Mouse (Mus musculus): Measurements from ENCODE around the gene H2-Q2. TPM values are rescaled to one million over a fixed set of nuclear protein-coding genes. Genes with fewer than 3 reads are reported as not detected.
"Not testable (repeated sequence)": the region's sequence is repeated elsewhere in the genome, so short reads cannot be mapped to it uniquely, and the experiment has no call there.

Gene H2-Q2
- total and polyA plus RNA-seq, 2 experiments from 2014 or later = 0.22 TPM; not detected in 1

- Histone ChIP-seq H3K4me1 (ENCODE audit: control insufficient read depth, insufficient read depth) (no peaks in the 10 kb centered on the region), H3K27me3 (ENCODE audit: control insufficient read depth, insufficient read depth, low read length) (no peaks in the 10 kb centered on the region), H3K9me3 (replicated peaks; ENCODE audit: control insufficient read depth, low read length) (no peaks in the 10 kb centered on the region), H3K4me2 (ENCODE audit: low read depth, low read length) (peak overlapping the region; percentile 87), H3K27ac (ENCODE audit: low read depth) (0 out of 2 replicates have a peak overlapping the region, but pooled peaks have one; percentile 7), H3K4me3 (ENCODE audit: low read depth, low read length) (peak overlapping the region; percentile 62), H3K36me3 (replicated peaks; ENCODE audit: control insufficient read depth, insufficient read depth, low read length) (no peaks in the 10 kb centered on the region), H3K9ac (replicated peaks; ENCODE audit: low read depth, low read length) (peak overlapping the region; percentile 57)
- under 1% methylated on average over 68 of the region's 70 CpGs for WGBS
- no peak for TF ChIP-seq CTCF (IDR thresholded peaks at IDR 0.05; ENCODE audit: low read depth)
- no peak for TF ChIP-seq EP300 (IDR thresholded peaks at IDR 0.05; ENCODE audit: low read depth)
- ATAC-seq (ENCODE audit: insufficient read depth, low read depth) = peak; percentile 54
- no peak for DNase-seq (ENCODE audit: low spot score)
Measured at GRCm38 (mm10) chr17:35379729-35380451, 37.8 kb downstream of the H2-Q2 start.

- H3K36me3 ChIP-seq (replicated peaks; ENCODE audit: control insufficient read depth, insufficient read depth, low read length); DNase-seq (ENCODE audit: low spot score); H3K9me3 ChIP-seq (replicated peaks; ENCODE audit: control insufficient read depth, low read length); H3K4me3 ChIP-seq (ENCODE audit: low read depth, low read length); ATAC-seq (ENCODE audit: insufficient read depth, low read depth); H3K27ac ChIP-seq (ENCODE audit: low read depth); H3K27me3 ChIP-seq (ENCODE audit: control insufficient read depth, insufficient read depth, low read length); H3K4me1 ChIP-seq (ENCODE audit: control insufficient read depth, insufficient read depth); H3K4me2 ChIP-seq (ENCODE audit: low read depth, low read length); H3K9ac ChIP-seq (replicated peaks; ENCODE audit: low read depth, low read length): not testable (repeated sequence)
- peak; percentile 48 for TF ChIP-seq CTCF (IDR thresholded peaks at IDR 0.05; ENCODE audit: low read depth)
- WGBS = 2% methylated on average over 7 of the region's 7 CpGs
Measured at GRCm38 (mm10) chr17:35389796-35390195, 47.8 kb downstream of the H2-Q2 start.

GRCm38 (mm10) chr17:35392671-35393070 is 50.6 kb downstream of the H2-Q2 start:
- H3K36me3 ChIP-seq (replicated peaks; ENCODE audit: control insufficient read depth, insufficient read depth, low read length); H3K4me1 ChIP-seq (ENCODE audit: control insufficient read depth, insufficient read depth); H3K27ac ChIP-seq (ENCODE audit: low read depth); ATAC-seq (ENCODE audit: insufficient read depth, low read depth); H3K27me3 ChIP-seq (ENCODE audit: control insufficient read depth, insufficient read depth, low read length); H3K4me2 ChIP-seq (ENCODE audit: low read depth, low read length); H3K9ac ChIP-seq (replicated peaks; ENCODE audit: low read depth, low read length); H3K9me3 ChIP-seq (replicated peaks; ENCODE audit: control insufficient read depth, low read length); H3K4me3 ChIP-seq (ENCODE audit: low read depth, low read length); DNase-seq (ENCODE audit: low spot score): not testable (repeated sequence)
- WGBS = 54% methylated on average over 2 of the region's 2 CpGs

GRCm38 (mm10) chr17:35393864-35394800 is 52.1 kb downstream of the H2-Q2 start:
- not testable (repeated sequence) for H3K36me3 ChIP-seq (replicated peaks; ENCODE audit: control insufficient read depth, insufficient read depth, low read length); H3K27ac ChIP-seq (ENCODE audit: low read depth); H3K9me3 ChIP-seq (replicated peaks; ENCODE audit: control insufficient read depth, low read length); H3K27me3 ChIP-seq (ENCODE audit: control insufficient read depth, insufficient read depth, low read length); DNase-seq (ENCODE audit: low spot score); H3K4me1 ChIP-seq (ENCODE audit: control insufficient read depth, insufficient read depth); H3K9ac ChIP-seq (replicated peaks; ENCODE audit: low read depth, low read length)
- Histone ChIP-seq H3K4me3 (ENCODE audit: low read depth, low read length) (peak overlapping the region; percentile 21; the same call in 1 of the 2 replicates), H3K4me2 (ENCODE audit: low read depth, low read length) (peak overlapping the region; percentile 44)
- WGBS = 3% methylated on average over 40 of the region's 75 CpGs
- peak; percentile 74 for ATAC-seq (ENCODE audit: insufficient read depth, low read depth)

Other genes starting within 250 kb of the H2-Q2 start
- not detected in 2 replicates for gene Ly6g5c, start 234.0 kb upstream of the H2-Q2 start, total RNA-seq (2014; rRNA removed; ENCODE audit: low replicate concordance)
- gene Ly6g5c, start 234.0 kb upstream of the H2-Q2 start, polyA plus RNA-seq (2015; fragmentation: Nextera tagmentation; extraction: Ambion mirVana) = 0.25 and 0.26 TPM in 2 replicates
- gene Ly6g5b, start 226.8 kb upstream of the H2-Q2 start, total RNA-seq (2014; rRNA removed; ENCODE audit: low replicate concordance) = 0.97 TPM in 1 of 2 replicates, not detected in the other
- gene Ly6g5b, start 226.8 kb upstream of the H2-Q2 start, polyA plus RNA-seq (2015; fragmentation: Nextera tagmentation; extraction: Ambion mirVana) = 0.30 TPM in 1 of 2 replicates, not detected in the other
- gene Gpank1, start 220.8 kb upstream of the H2-Q2 start, total RNA-seq (2014; rRNA removed; ENCODE audit: low replicate concordance) = 4.2 and 24.1 TPM in 2 replicates
- gene Gpank1, start 220.8 kb upstream of the H2-Q2 start, polyA plus RNA-seq (2015; fragmentation: Nextera tagmentation; extraction: Ambion mirVana) = 9.1 and 9.6 TPM in 2 replicates
- 239 and 244 TPM in 2 replicates for gene Csnk2b, start 220.2 kb upstream of the H2-Q2 start, total RNA-seq (2014; rRNA removed; ENCODE audit: low replicate concordance)
- gene Csnk2b, start 220.2 kb upstream of the H2-Q2 start, polyA plus RNA-seq (2015; fragmentation: Nextera tagmentation; extraction: Ambion mirVana) = 232 and 241 TPM in 2 replicates
- gene D17H6S53E, start 215.9 kb upstream of the H2-Q2 start, total RNA-seq (2014; rRNA removed; ENCODE audit: low replicate concordance) = 22.3 and 135 TPM in 2 replicates
- 16.4 and 17.3 TPM in 2 replicates for gene D17H6S53E, start 215.9 kb upstream of the H2-Q2 start, polyA plus RNA-seq (2015; fragmentation: Nextera tagmentation; extraction: Ambion mirVana)
- not detected in 2 replicates for gene Apom, start 210.2 kb upstream of the H2-Q2 start, total RNA-seq (2014; rRNA removed; ENCODE audit: low replicate concordance)
- 0.11 TPM in 2 replicates for gene Apom, start 210.2 kb upstream of the H2-Q2 start, polyA plus RNA-seq (2015; fragmentation: Nextera tagmentation; extraction: Ambion mirVana)
- 188 and 235 TPM in 2 replicates for gene Bag6, start 207.1 kb upstream of the H2-Q2 start, total RNA-seq (2014; rRNA removed; ENCODE audit: low replicate concordance)
- 35.6 and 37.7 TPM in 2 replicates for gene Bag6, start 207.1 kb upstream of the H2-Q2 start, polyA plus RNA-seq (2015; fragmentation: Nextera tagmentation; extraction: Ambion mirVana)
- 99.2 and 120 TPM in 2 replicates for gene Prrc2a, start 177.3 kb upstream of the H2-Q2 start, total RNA-seq (2014; rRNA removed; ENCODE audit: low replicate concordance)
- gene Prrc2a, start 177.3 kb upstream of the H2-Q2 start, polyA plus RNA-seq (2015; fragmentation: Nextera tagmentation; extraction: Ambion mirVana) = 56.6 and 60.7 TPM in 2 replicates
- gene Aif1, start 166.2 kb upstream of the H2-Q2 start, total RNA-seq (2014; rRNA removed; ENCODE audit: low replicate concordance) = 1.8 TPM in 1 of 2 replicates, not detected in the other
- 6.5 and 7.5 TPM in 2 replicates for gene Aif1, start 166.2 kb upstream of the H2-Q2 start, polyA plus RNA-seq (2015; fragmentation: Nextera tagmentation; extraction: Ambion mirVana)
- gene Lst1, start 153.8 kb upstream of the H2-Q2 start, total RNA-seq (2014; rRNA removed; ENCODE audit: low replicate concordance) = 6.6 and 52.7 TPM in 2 replicates
- 7.0 and 9.7 TPM in 2 replicates for gene Lst1, start 153.8 kb upstream of the H2-Q2 start, polyA plus RNA-seq (2015; fragmentation: Nextera tagmentation; extraction: Ambion mirVana)
- 0.27 and 1.0 TPM in 2 replicates for gene Ltb, start 147.8 kb upstream of the H2-Q2 start, total RNA-seq (2014; rRNA removed; ENCODE audit: low replicate concordance)
- 0.33 and 0.48 TPM in 2 replicates for gene Ltb, start 147.8 kb upstream of the H2-Q2 start, polyA plus RNA-seq (2015; fragmentation: Nextera tagmentation; extraction: Ambion mirVana)
- gene Tnf, start 140.2 kb upstream of the H2-Q2 start, total RNA-seq (2014; rRNA removed; ENCODE audit: low replicate concordance) = 0.53 TPM in 1 of 2 replicates, not detected in the other
- gene Tnf, start 140.2 kb upstream of the H2-Q2 start, polyA plus RNA-seq (2015; fragmentation: Nextera tagmentation; extraction: Ambion mirVana) = 0.12 and 0.21 TPM in 2 replicates
- not detected in 2 replicates for gene Lta, start 136.9 kb upstream of the H2-Q2 start, total RNA-seq (2014; rRNA removed; ENCODE audit: low replicate concordance)
- gene Lta, start 136.9 kb upstream of the H2-Q2 start, polyA plus RNA-seq (2015; fragmentation: Nextera tagmentation; extraction: Ambion mirVana) = not detected in 2 replicates
- gene Gm16181, start 121.4 kb upstream of the H2-Q2 start, total RNA-seq (2014; rRNA removed; ENCODE audit: low replicate concordance) = 0.93 TPM in 1 of 2 replicates, not detected in the other
- gene Gm16181, start 121.4 kb upstream of the H2-Q2 start, polyA plus RNA-seq (2015; fragmentation: Nextera tagmentation; extraction: Ambion mirVana) = 0.81 and 0.87 TPM in 2 replicates
- 3.2 and 3.7 TPM in 2 replicates for gene Atp6v1g2, start 108.6 kb upstream of the H2-Q2 start, total RNA-seq (2014; rRNA removed; ENCODE audit: low replicate concordance)
- gene Atp6v1g2, start 108.6 kb upstream of the H2-Q2 start, polyA plus RNA-seq (2015; fragmentation: Nextera tagmentation; extraction: Ambion mirVana) = 10.6 and 10.7 TPM in 2 replicates
- 14.3 and 33.4 TPM in 2 replicates for gene Nfkbil1, start 106.5 kb upstream of the H2-Q2 start, total RNA-seq (2014; rRNA removed; ENCODE audit: low replicate concordance)
- gene Nfkbil1, start 106.5 kb upstream of the H2-Q2 start, polyA plus RNA-seq (2015; fragmentation: Nextera tagmentation; extraction: Ambion mirVana) = 6.7 and 7.0 TPM in 2 replicates
- gene Ddx39b, start 100.5 kb upstream of the H2-Q2 start, total RNA-seq (2014; rRNA removed; ENCODE audit: low replicate concordance) = 148 and 162 TPM in 2 replicates
- gene Ddx39b, start 100.5 kb upstream of the H2-Q2 start, polyA plus RNA-seq (2015; fragmentation: Nextera tagmentation; extraction: Ambion mirVana) = 131 TPM in 2 replicates
- gene H2-D1, start 79.5 kb upstream of the H2-Q2 start, total RNA-seq (2014; rRNA removed; ENCODE audit: low replicate concordance) = 65.4 and 104 TPM in 2 replicates
- 105 and 113 TPM in 2 replicates for gene H2-D1, start 79.5 kb upstream of the H2-Q2 start, polyA plus RNA-seq (2015; fragmentation: Nextera tagmentation; extraction: Ambion mirVana)
- gene H2-Q1, start 21.8 kb upstream of the H2-Q2 start, total RNA-seq (2014; rRNA removed; ENCODE audit: low replicate concordance) = not detected in 2 replicates
- not detected in 2 replicates for gene H2-Q1, start 21.8 kb upstream of the H2-Q2 start, polyA plus RNA-seq (2015; fragmentation: Nextera tagmentation; extraction: Ambion mirVana)
- gene H2-Q4, start 37.4 kb downstream of the H2-Q2 start, total RNA-seq (2014; rRNA removed; ENCODE audit: low replicate concordance) = 6.9 and 19.7 TPM in 2 replicates
- 2.2 and 2.8 TPM in 2 replicates for gene H2-Q4, start 37.4 kb downstream of the H2-Q2 start, polyA plus RNA-seq (2015; fragmentation: Nextera tagmentation; extraction: Ambion mirVana)
- gene H2-Q6, start 82.6 kb downstream of the H2-Q2 start, total RNA-seq (2014; rRNA removed; ENCODE audit: low replicate concordance) = 0.19 and 1.8 TPM in 2 replicates
- 0.26 TPM in 2 replicates for gene H2-Q6, start 82.6 kb downstream of the H2-Q2 start, polyA plus RNA-seq (2015; fragmentation: Nextera tagmentation; extraction: Ambion mirVana)
- not detected in 2 replicates for gene H2-Q7, start 96.9 kb downstream of the H2-Q2 start, total RNA-seq (2014; rRNA removed; ENCODE audit: low replicate concordance)
- gene H2-Q7, start 96.9 kb downstream of the H2-Q2 start, polyA plus RNA-seq (2015; fragmentation: Nextera tagmentation; extraction: Ambion mirVana) = 1.1 TPM in 2 replicates
- gene H2-Q10, start 127.8 kb downstream of the H2-Q2 start, total RNA-seq (2014; rRNA removed; ENCODE audit: low replicate concordance) = not detected in 2 replicates
- 0.10 and 0.11 TPM in 2 replicates for gene H2-Q10, start 127.8 kb downstream of the H2-Q2 start, polyA plus RNA-seq (2015; fragmentation: Nextera tagmentation; extraction: Ambion mirVana)
- gene Pou5f1, start 163.8 kb downstream of the H2-Q2 start, total RNA-seq (2014; rRNA removed; ENCODE audit: low replicate concordance) = not detected in 2 replicates
- gene Pou5f1, start 163.8 kb downstream of the H2-Q2 start, polyA plus RNA-seq (2015; fragmentation: Nextera tagmentation; extraction: Ambion mirVana) = not detected in 2 replicates
- 58.8 and 68.0 TPM in 2 replicates for gene Tcf19, start 174.6 kb downstream of the H2-Q2 start, total RNA-seq (2014; rRNA removed; ENCODE audit: low replicate concordance)
- gene Tcf19, start 174.6 kb downstream of the H2-Q2 start, polyA plus RNA-seq (2015; fragmentation: Nextera tagmentation; extraction: Ambion mirVana) = 21.3 and 23.3 TPM in 2 replicates
- gene Cchcr1, start 174.9 kb downstream of the H2-Q2 start, total RNA-seq (2014; rRNA removed; ENCODE audit: low replicate concordance) = 4.8 and 30.8 TPM in 2 replicates
- gene Cchcr1, start 174.9 kb downstream of the H2-Q2 start, polyA plus RNA-seq (2015; fragmentation: Nextera tagmentation; extraction: Ambion mirVana) = 4.5 and 4.8 TPM in 2 replicates
- 1.3 TPM in 1 of 2 replicates, not detected in the other for gene Psors1c2, start 191.0 kb downstream of the H2-Q2 start, total RNA-seq (2014; rRNA removed; ENCODE audit: low replicate concordance)
- 0.14 TPM in 1 of 2 replicates, not detected in the other for gene Psors1c2, start 191.0 kb downstream of the H2-Q2 start, polyA plus RNA-seq (2015; fragmentation: Nextera tagmentation; extraction: Ambion mirVana)
- gene Cdsn, start 209.9 kb downstream of the H2-Q2 start, total RNA-seq (2014; rRNA removed; ENCODE audit: low replicate concordance) = 0.23 and 0.89 TPM in 2 replicates
- 0.37 and 0.48 TPM in 2 replicates for gene Cdsn, start 209.9 kb downstream of the H2-Q2 start, polyA plus RNA-seq (2015; fragmentation: Nextera tagmentation; extraction: Ambion mirVana)
- gene 2300002M23Rik, start 225.2 kb downstream of the H2-Q2 start, total RNA-seq (2014; rRNA removed; ENCODE audit: low replicate concordance) = not detected in 2 replicates
- gene 2300002M23Rik, start 225.2 kb downstream of the H2-Q2 start, polyA plus RNA-seq (2015; fragmentation: Nextera tagmentation; extraction: Ambion mirVana) = not detected in 2 replicates

Data from heart, postnatal 0 days (tissue).